In the genomic region with DNA sequence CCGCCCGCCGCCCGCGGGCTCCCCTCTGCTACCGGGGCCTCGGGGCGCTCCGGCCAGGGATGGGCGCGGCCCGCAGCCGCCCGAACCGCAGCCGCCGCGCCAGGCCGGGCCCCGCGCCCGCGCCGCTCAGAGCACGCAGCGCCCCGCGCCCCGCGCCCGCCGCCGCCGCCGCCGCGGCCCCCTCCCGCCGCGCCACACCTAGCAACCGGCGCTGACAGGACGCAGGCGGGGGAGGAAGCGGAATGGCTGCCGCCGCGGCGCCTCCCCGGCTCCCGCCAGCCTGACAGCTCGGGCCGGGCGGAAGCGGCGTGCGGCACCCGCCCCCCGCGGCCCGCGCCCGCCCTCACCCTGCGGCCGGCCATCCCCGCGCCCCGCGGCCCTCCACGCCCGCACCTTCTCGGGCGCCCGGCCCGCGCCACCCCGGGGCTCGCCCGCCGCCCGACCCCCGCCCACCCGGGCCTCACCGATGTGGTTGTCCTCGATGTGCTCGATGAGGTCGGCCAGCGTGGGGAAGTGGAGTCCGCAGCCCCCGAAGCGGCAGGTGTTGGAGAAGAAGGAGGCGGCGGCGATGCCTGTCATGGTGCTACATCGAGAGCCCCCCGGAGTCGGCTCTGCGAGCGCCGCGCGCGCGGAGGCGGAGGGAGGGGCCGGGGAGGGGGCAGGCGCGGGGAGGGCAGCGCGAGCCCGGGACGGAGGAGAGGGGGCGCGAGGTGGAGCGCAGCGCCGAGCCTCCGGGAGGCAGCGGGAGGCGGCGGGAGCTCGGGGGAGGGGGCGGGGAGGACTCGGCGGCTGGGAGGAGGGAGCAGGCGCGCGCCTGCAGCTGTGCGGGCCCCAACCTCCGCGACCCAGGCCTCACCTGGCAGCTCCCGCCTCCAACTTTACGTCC, we compare ENCODE assay signal across 8 mouse cellular contexts. TPM values are rescaled to one million over a fixed set of nuclear protein-coding genes. Genes with fewer than 3 reads are reported as not detected.
DNase-seq lines count a peak whose midpoint lies in the region; ATAC-seq and TF ChIP-seq lines count a peak whose summit lies in the region.

A gene (minus strand): TSS at position 643 of the 886 bp plus-strand sequence.

- TF ChIP-seq EP300 in liver, embryonic 14.5 days (IDR thresholded peaks at IDR 0.05; ENCODE audit: low read depth), result no peak

- peaks cover 46% of the 10 kb centered on the region for H3K27me3 ChIP-seq in C2C12 (ENCODE audit: control insufficient read depth, insufficient read depth, insufficient read length)
- peaks cover 77% of the 10 kb centered on the region for H3K27me3 ChIP-seq in forebrain, embryonic 10.5 days (ENCODE audit: poor library complexity, severe bottlenecking)
- no peaks in the 10 kb centered on the region for H3K27me3 ChIP-seq in heart, embryonic 15.5 days
- H3K27me3 ChIP-seq in liver, embryonic 14.5 days (ENCODE audit: control insufficient read depth, insufficient read depth, low read length), result peaks cover 35% of the 10 kb centered on the region
- H3K27me3 ChIP-seq in testis, adult 2 months (ENCODE audit: control insufficient read depth, insufficient read depth, low read length), result no peaks in the 10 kb centered on the region

- H3K4me3 ChIP-seq in C2C12 (ENCODE audit: insufficient read depth, poor library complexity, severe bottlenecking), result peak within 1 kb of the TSS; percentile 2
- peak within 1 kb of the TSS; percentile 62 for H3K4me3 ChIP-seq in bone marrow, adult 2 months (replicated peaks; ENCODE audit: control insufficient read depth, low read depth, low read length)
- H3K4me3 ChIP-seq in forebrain, embryonic 10.5 days, result peak within 1 kb of the TSS; percentile 84
- H3K4me3 ChIP-seq in heart, embryonic 15.5 days, result peak within 1 kb of the TSS; percentile 90
- H3K4me3 ChIP-seq in liver, embryonic 14.5 days (ENCODE audit: insufficient read depth in 1 of 2, low read depth in 2 of 2, low read length in 2 of 2), result peak within 1 kb of the TSS; percentile 44 to 63
- H3K4me3 ChIP-seq in testis, adult 2 months (ENCODE audit: control insufficient read depth, low read depth, low read length), result peak within 1 kb of the TSS; percentile 84

- TF ChIP-seq CTCF in C2C12 (IDR thresholded peaks at IDR 0.05; ENCODE audit: control insufficient read depth, insufficient read depth, insufficient read length), result no peak
- no peak for TF ChIP-seq CTCF in bone marrow, adult 2 months (IDR thresholded peaks at IDR 0.05; ENCODE audit: control insufficient read depth, insufficient read depth, low read length)
- TF ChIP-seq CTCF in liver, embryonic 14.5 days (IDR thresholded peaks at IDR 0.05; ENCODE audit: low read depth), result no peak
- TF ChIP-seq CTCF in testis, adult 2 months (IDR thresholded peaks at IDR 0.05; ENCODE audit: control insufficient read depth, insufficient read depth, insufficient replicate concordance, low read depth, low read length), result no peak

- ATAC-seq in heart, embryonic 15.5 days (replicated peaks; ENCODE audit: insufficient number of reproducible peaks, insufficient read depth, low FRiP score, low read depth), result peak; percentile 81
- 0 out of 2 replicates have a peak, but pooled peaks have one; percentile 28 for ATAC-seq in liver, embryonic 14.5 days (ENCODE audit: insufficient read depth)

- H3K79me2 ChIP-seq in C2C12 (ENCODE audit: control insufficient read depth, insufficient read depth), result no peaks in the 10 kb centered on the region

- H3K79me3 ChIP-seq in C2C12 (ENCODE audit: low read depth), result no peaks in the 10 kb centered on the region

- no peaks in the 10 kb centered on the region for H3K36me3 ChIP-seq in C2C12 (ENCODE audit: control insufficient read depth, insufficient read depth)
- no peaks in the 10 kb centered on the region for H3K36me3 ChIP-seq in forebrain, embryonic 10.5 days (replicated peaks)
- no peaks in the 10 kb centered on the region for H3K36me3 ChIP-seq in heart, embryonic 15.5 days
- no peaks in the 10 kb centered on the region for H3K36me3 ChIP-seq in liver, embryonic 14.5 days (replicated peaks; ENCODE audit: control insufficient read depth, insufficient read depth, low read depth)
- H3K36me3 ChIP-seq in testis, adult 2 months (ENCODE audit: control insufficient read depth, insufficient read depth, low read length), result no peaks in the 10 kb centered on the region

- peak; percentile 47 for DNase-seq in forebrain, embryonic 10.5 days (ENCODE audit: extremely low spot score, low spot score)
- peak; percentile 69 for DNase-seq in kidney, postnatal 10 days
- DNase-seq in liver, embryonic 14.5 days (ENCODE audit: low read depth in 3 of 3, low spot score in 3 of 3), result peak in 1 of 3 experiments; percentile 4
- peak; percentile 74 for DNase-seq in neural tube, embryonic 10.5 days (ENCODE audit: extremely low spot score, low spot score)

- peak within 1 kb of the TSS; percentile 84 for H3K9ac ChIP-seq in heart, embryonic 15.5 days
- H3K9ac ChIP-seq in liver, embryonic 14.5 days (replicated peaks), result 0 out of 2 replicates have a peak within 1 kb of the TSS, but pooled peaks have one; percentile 2

- peak within 1 kb of the TSS; percentile 92 for H3K4me2 ChIP-seq in heart, embryonic 15.5 days
- peak within 1 kb of the TSS; percentile 69 for H3K4me2 ChIP-seq in liver, embryonic 14.5 days (ENCODE audit: low read depth)

- peak within 1 kb of the TSS; percentile 52 for H3ac ChIP-seq in C2C12 (ENCODE audit: control insufficient read depth, insufficient read length, low read depth)

- no peaks in the 10 kb centered on the region for H3K4me1 ChIP-seq in bone marrow, adult 2 months (ENCODE audit: control insufficient read depth, insufficient read depth, low read length)
- H3K4me1 ChIP-seq in forebrain, embryonic 10.5 days, result peaks cover 17% of the 10 kb centered on the region
- H3K4me1 ChIP-seq in heart, embryonic 15.5 days (replicated peaks), result peaks cover 17% of the 10 kb centered on the region
- peaks cover 0 to 7% of the 10 kb centered on the region in 2 experiments; a peak in 2 of 4 replicates for H3K4me1 ChIP-seq in liver, embryonic 14.5 days (replicated peaks; ENCODE audit: control insufficient read depth in 2 of 2, insufficient read depth in 2 of 2, low read length in 1 of 2)
- peaks cover 8% of the 10 kb centered on the region for H3K4me1 ChIP-seq in testis, adult 2 months (ENCODE audit: control insufficient read depth, insufficient read depth, low read length)

- H3K27ac ChIP-seq in bone marrow, adult 2 months (ENCODE audit: control insufficient read depth, insufficient read depth, low read depth, low read length, poor library complexity), result no peak within 1 kb of the TSS
- H3K27ac ChIP-seq in forebrain, embryonic 10.5 days, result peak within 1 kb of the TSS; percentile 83
- peak within 1 kb of the TSS; percentile 84 for H3K27ac ChIP-seq in heart, embryonic 15.5 days
- H3K27ac ChIP-seq in liver, embryonic 14.5 days, result no peak within 1 kb of the TSS
- peak within 1 kb of the TSS; percentile 59; the same call in 1 of the 2 replicates for H3K27ac ChIP-seq in testis, adult 2 months (ENCODE audit: control insufficient read depth, insufficient read depth, low read depth, low read length)

- no peaks in the 10 kb centered on the region for H3K9me3 ChIP-seq in forebrain, embryonic 10.5 days
- no peaks in the 10 kb centered on the region for H3K9me3 ChIP-seq in heart, embryonic 15.5 days (replicated peaks)
- no peaks in the 10 kb centered on the region for H3K9me3 ChIP-seq in liver, embryonic 14.5 days (ENCODE audit: control insufficient read depth, low read length)

- 13% methylated on average over 125 of the region's 133 CpGs for WGBS in bone marrow, adult 2 months
- WGBS in forebrain, embryonic 10.5 days, result under 1% methylated on average over 90 of the region's 133 CpGs
- WGBS in heart, embryonic 15.5 days, result under 1% methylated on average over 75 of the region's 133 CpGs
- WGBS in liver, embryonic 14.5 days (ENCODE audit: insufficient replicate concordance), result under 1% methylated on average over 77 of the region's 133 CpGs

- no peak for TF ChIP-seq POLR2A in bone marrow, adult 2 months (IDR thresholded peaks at IDR 0.05; ENCODE audit: borderline replicate concordance, control insufficient read depth, low read depth, low read length)
- TF ChIP-seq POLR2A in testis, adult 2 months (IDR thresholded peaks at IDR 0.05; ENCODE audit: control insufficient read depth, low read depth, low read length), result no peak; the same call in 1 of the 2 replicates

TF ChIP-seq in C2C12, 6 proteins besides CTCF, POLR2A, EP300 and RAD21:
- no peak for TF ChIP-seq USF1 (IDR thresholded peaks at IDR 0.05; ENCODE audit: low read depth)
- no peak for TF ChIP-seq MYOG (IDR thresholded peaks at IDR 0.05; ENCODE audit: control insufficient read depth, extremely low read depth, insufficient read length)
- no peak for TF ChIP-seq CEBPB (IDR thresholded peaks at IDR 0.05; ENCODE audit: low read depth)
- no peak for TF ChIP-seq MYOD1 (IDR thresholded peaks at IDR 0.05; ENCODE audit: control insufficient read depth, insufficient read length, low read depth)
- no peak for TF ChIP-seq MAX (IDR thresholded peaks at IDR 0.05)
- no peak for TF ChIP-seq FOSL1 (IDR thresholded peaks at IDR 0.05; ENCODE audit: insufficient read depth, low read length, poor library complexity, severe bottlenecking)
TF ChIP-seq in C2C12: peak in this region for 0.

RNA-seq across cellular contexts. Expression of the gene that starts here (rescaled TPM):
- not detected for polyA plus RNA-seq in C2C12 (2012; fragmentation: generic; extraction: Trizol)
- polyA plus RNA-seq in bone marrow, adult 2 months (2011; ENCODE audit: insufficient read depth, insufficient read length, low replicate concordance, missing spikeins), result not detected in 2 replicates
- 1.9 and 2.2 TPM in 2 replicates for polyA plus RNA-seq in forebrain, embryonic 10.5 days (2016; fragmentation: Nextera tagmentation; extraction: Ambion mirVana)
- 12.7 and 13.9 TPM in 2 replicates for polyA plus RNA-seq in heart, embryonic 15.5 days (2015; fragmentation: Nextera tagmentation; extraction: Ambion mirVana)
- polyA plus RNA-seq in liver, embryonic 14.5 days (2012; rRNA removed), result 0.45 and 0.71 TPM in 2 replicates
- polyA plus RNA-seq in liver, embryonic 14.5 days (2014; fragmentation: Nextera tagmentation; extraction: Ambion mirVana), result 1.2 and 1.3 TPM in 2 replicates
- polyA plus RNA-seq in testis, adult 2 months (2012; rRNA removed), result 48.1 and 51.8 TPM in 2 replicates

Comparison
In these comparisons a context has a peak if more than half of its experiments do, and no peak if none do; other contexts are left out.
1. H3K4me3 ChIP-seq: peak in every context shown above with its lines; median percentile 90 in heart, embryonic 15.5 days; 84 in forebrain, embryonic 10.5 days; 84 in testis, adult 2 months; 62 in bone marrow, adult 2 months; 54 in liver, embryonic 14.5 days; 2 in C2C12.
2. H3K27ac ChIP-seq: peak in forebrain, embryonic 10.5 days (single experiment), heart, embryonic 15.5 days (single experiment) and testis, adult 2 months (single experiment); none in bone marrow, adult 2 months (single experiment) and liver, embryonic 14.5 days (single experiment).